Mouse (Mus musculus) MEL (cell line): ENCODE data around the gene Usp49.

Experiments used
- CTCF ChIP-seq, 3 experiments: IDR thresholded peaks in 2 of 3; conservative IDR thresholded peaks in 1 of 3; 2 replicates each; pipeline ENCODE4 v1.5.1; 2011 to 2012; ENCODE audit warnings: low read length in 3 of 3, low read depth in 2 of 3, mild to moderate bottlenecking in 2 of 3, improper control_type of control experiment in 1 of 3, inconsistent platforms in 1 of 3, mixed read lengths in 1 of 3, moderate library complexity in 1 of 3; ENCODE audit not compliant: control insufficient read depth in 1 of 3, insufficient read depth in 1 of 3, poor library complexity in 1 of 3, severe bottlenecking in 1 of 3
- POLR2A ChIP-seq, 2 experiments: IDR thresholded peaks; 2 replicates each; pipeline ENCODE4 v1.6.1; 2011 to 2012; ENCODE audit warnings: low read length in 2 of 2, mild to moderate bottlenecking in 2 of 2, control low read depth in 1 of 2, improper control_type of control experiment in 1 of 2, low read depth in 1 of 2, moderate library complexity in 1 of 2; ENCODE audit not compliant: control insufficient read depth in 1 of 2, insufficient read depth in 1 of 2, poor library complexity in 1 of 2
- RAD21 ChIP-seq: IDR thresholded peaks from 2 replicates; pipeline ENCODE4 v1.6.1; 2011; ENCODE audit warnings: mild to moderate bottlenecking, low read depth, low read length, improper control_type of control experiment
- RCOR1 ChIP-seq: IDR thresholded peaks from 2 replicates; pipeline ENCODE4 v1.6.1; 2012; ENCODE audit warnings: low read depth, mild to moderate bottlenecking, inconsistent platforms, low read length, improper control_type of control experiment
- TBP ChIP-seq: IDR thresholded peaks from 2 replicates; pipeline ENCODE4 v1.8.0; 2011; ENCODE audit warnings: low read depth, low read length, improper control_type of control experiment
- UBTF ChIP-seq: IDR thresholded peaks from 2 replicates; pipeline ENCODE4 v1.6.1; 2012; ENCODE audit warnings: low read depth, mild to moderate bottlenecking, inconsistent platforms, low read length, improper control_type of control experiment, moderate library complexity, borderline replicate concordance; ENCODE audit not compliant: insufficient read depth
- ZC3H11A ChIP-seq: IDR thresholded peaks from 2 replicates; pipeline ENCODE4 v1.6.1; 2012; ENCODE audit warnings: low read depth, mild to moderate bottlenecking, inconsistent platforms, low read length, improper control_type of control experiment

DNA sequence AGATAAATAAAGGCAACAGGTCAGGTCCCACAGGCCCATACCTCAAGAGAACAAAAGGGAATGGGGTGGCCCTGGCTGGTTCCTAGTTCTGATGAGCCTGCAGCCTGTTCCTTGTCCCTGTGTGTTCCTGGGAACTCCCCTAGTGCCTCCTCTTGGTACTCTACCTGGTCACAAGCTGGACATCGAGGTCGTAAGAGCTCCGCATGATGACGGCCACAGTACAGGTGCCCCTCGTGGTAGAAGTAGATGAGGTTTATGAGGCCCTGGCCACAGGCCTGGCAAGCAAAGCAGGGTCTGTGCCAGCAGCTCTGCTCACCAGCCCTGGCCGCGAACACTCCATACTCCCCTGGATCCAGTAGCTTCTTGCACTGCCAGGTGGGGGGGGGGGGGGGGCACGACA, 59.4 kb downstream of the Usp49 start:
- no peak for TF ChIP-seq RAD21
- TF ChIP-seq CTCF (IDR thresholded peaks at IDR 0.05 in 2 of 3, conservative IDR thresholded peaks at IDR 0.05 in 1 of 3; ENCODE audit: control insufficient read depth in 1 of 3, insufficient read depth in 1 of 3, low read depth in 2 of 3, low read length in 3 of 3, poor library complexity in 1 of 3, severe bottlenecking in 1 of 3) = no peak
- TF ChIP-seq POLR2A (IDR thresholded peaks at IDR 0.05; ENCODE audit: control insufficient read depth in 1 of 2, insufficient read depth in 1 of 2, low read depth in 1 of 2, low read length in 2 of 2, poor library complexity in 1 of 2) = no peak
- TF ChIP-seq RCOR1 = no peak
- no peak for TF ChIP-seq UBTF
- TF ChIP-seq ZC3H11A = no peak
- TF ChIP-seq TBP = no peak
